ENCODE assay signal across 8 mouse cellular contexts in the genomic region with DNA sequence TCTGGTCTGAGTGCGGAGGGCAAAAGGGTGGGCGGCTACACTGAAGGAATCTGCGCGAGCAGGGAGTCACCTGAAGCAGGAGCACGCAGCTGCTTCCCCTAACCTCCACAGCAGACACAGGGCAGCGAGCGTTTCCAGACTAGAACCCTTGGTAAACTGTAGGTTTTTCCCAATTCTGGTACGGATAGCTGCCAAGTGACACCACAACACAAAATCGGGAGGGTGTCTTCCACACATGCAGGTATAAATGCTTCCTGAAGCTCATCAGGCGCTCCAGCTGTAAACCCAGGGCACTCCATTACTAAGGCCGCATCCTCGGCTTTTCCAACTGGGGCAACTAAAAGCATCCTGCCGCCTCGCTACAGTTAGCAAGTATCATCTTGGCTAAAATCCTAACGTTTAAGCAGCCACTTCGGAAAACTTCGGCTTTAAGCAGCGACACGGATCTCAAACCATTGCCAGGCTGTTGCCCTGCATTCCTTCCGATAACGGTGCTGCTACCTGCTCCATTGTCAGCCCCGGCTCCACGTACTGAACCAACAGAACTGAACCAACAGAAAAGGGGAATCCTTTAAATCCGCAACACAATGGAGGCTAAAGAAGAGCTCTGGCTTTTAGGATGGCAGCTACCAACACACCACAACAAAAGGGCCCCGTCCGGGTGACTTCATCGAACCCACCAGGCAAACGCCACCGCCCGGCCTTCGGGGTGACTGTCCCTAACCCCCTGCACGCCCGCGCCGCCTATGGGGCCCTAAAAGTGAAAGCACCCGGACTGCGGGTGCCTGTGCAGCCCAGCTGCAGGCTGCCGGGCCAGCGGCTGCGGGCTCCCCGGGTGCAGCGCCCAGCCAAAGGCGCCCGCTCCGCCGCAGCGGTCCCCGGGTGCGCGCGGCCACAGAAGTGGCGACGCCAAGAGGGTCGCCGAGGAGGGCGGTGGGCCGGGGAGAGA. TPM values are rescaled to one million over a fixed set of nuclear protein-coding genes. Genes with fewer than 3 reads are reported as not detected.
A peak's percentile ranks its signal among the peaks of the same experiment; 100 is the strongest.
DNase-seq lines count a peak whose midpoint lies in the region; ATAC-seq and TF ChIP-seq lines count a peak whose summit lies in the region.

No protein-coding gene starts in this region.

- 1% methylated on average over 56 of the region's 57 CpGs for WGBS in heart, embryonic 13.5 days
- 1% methylated on average over 57 of the region's 57 CpGs for WGBS in liver, embryonic 13.5 days (ENCODE audit: insufficient replicate concordance)
- WGBS in stomach, embryonic 14.5 days, result 1% methylated on average over 56 of the region's 57 CpGs

- DNase-seq in A20 (ENCODE audit: low read depth, low spot score), result peak; percentile 90
- DNase-seq in kidney, postnatal 10 days, result peak; percentile 81
- peak; percentile 68 for DNase-seq in liver, embryonic 13.5 days
- DNase-seq in natural killer cell, adult 2 months (ENCODE audit: low spot score in 2 of 2), result peak; percentile 84 to 88

- peaks cover 31% of the 10 kb centered on the region for H3K4me1 ChIP-seq in bone marrow macrophage, adult 2 months (ENCODE audit: control insufficient read depth, insufficient read depth, low read length)
- peaks cover 52% of the 10 kb centered on the region for H3K4me1 ChIP-seq in heart, embryonic 13.5 days
- peaks cover 27% of the 10 kb centered on the region for H3K4me1 ChIP-seq in liver, embryonic 13.5 days (replicated peaks)
- H3K4me1 ChIP-seq in stomach, embryonic 14.5 days (ENCODE audit: control insufficient read depth, insufficient read depth, low read length), result peaks cover 7% of the 10 kb centered on the region

- peak; percentile 6; the same call in 1 of the 2 replicates for TF ChIP-seq CTCF in bone marrow macrophage, adult 2 months (IDR thresholded peaks at IDR 0.05; ENCODE audit: low read depth, low read length)

- H3K27me3 ChIP-seq in heart, embryonic 13.5 days (replicated peaks), result no peaks in the 10 kb centered on the region
- peaks cover 8% of the 10 kb centered on the region for H3K27me3 ChIP-seq in liver, embryonic 13.5 days
- H3K27me3 ChIP-seq in stomach, embryonic 14.5 days (ENCODE audit: control insufficient read depth, insufficient read depth, low read length), result no peaks in the 10 kb centered on the region

- H3K9ac ChIP-seq in heart, embryonic 13.5 days, result peak overlapping the region; percentile 99
- peak overlapping the region; percentile 87 for H3K9ac ChIP-seq in liver, embryonic 13.5 days
- peak overlapping the region; percentile 90 for H3K9ac ChIP-seq in stomach, embryonic 14.5 days (replicated peaks; ENCODE audit: low read depth, low read length)

- no peak for TF ChIP-seq POLR2A in bone marrow macrophage, adult 2 months (IDR thresholded peaks at IDR 0.05; ENCODE audit: borderline replicate concordance, low read depth, low read length)

- H3K4me3 ChIP-seq in bone marrow macrophage, adult 2 months (ENCODE audit: insufficient read depth, low read length), result peak overlapping the region; percentile 97
- H3K4me3 ChIP-seq in heart, embryonic 13.5 days, result peak overlapping the region; percentile 95
- H3K4me3 ChIP-seq in liver, embryonic 13.5 days (replicated peaks), result peak overlapping the region; percentile 87
- peak overlapping the region; percentile 89 for H3K4me3 ChIP-seq in stomach, embryonic 14.5 days (ENCODE audit: low read depth, low read length)

- H3K9me3 ChIP-seq in heart, embryonic 13.5 days, result no peaks in the 10 kb centered on the region
- no peaks in the 10 kb centered on the region for H3K9me3 ChIP-seq in liver, embryonic 13.5 days (replicated peaks)
- no peaks in the 10 kb centered on the region for H3K9me3 ChIP-seq in stomach, embryonic 14.5 days (ENCODE audit: control insufficient read depth, low read depth, low read length)

- peaks cover 11% of the 10 kb centered on the region; the same call in 1 of the 2 replicates for H3K36me3 ChIP-seq in heart, embryonic 13.5 days
- H3K36me3 ChIP-seq in liver, embryonic 13.5 days, result no peaks in the 10 kb centered on the region
- no peaks in the 10 kb centered on the region for H3K36me3 ChIP-seq in stomach, embryonic 14.5 days (ENCODE audit: control insufficient read depth, insufficient read depth, low read length)

- H3K4me2 ChIP-seq in heart, embryonic 13.5 days, result peak overlapping the region; percentile 95
- peak overlapping the region; percentile 93 for H3K4me2 ChIP-seq in liver, embryonic 13.5 days
- H3K4me2 ChIP-seq in stomach, embryonic 14.5 days (replicated peaks; ENCODE audit: low read depth, low read length), result peak overlapping the region; percentile 63

- peak overlapping the region; percentile 76 for H3K27ac ChIP-seq in bone marrow macrophage, adult 2 months (ENCODE audit: insufficient read depth, low read depth, low read length)
- peak overlapping the region; percentile 99 for H3K27ac ChIP-seq in heart, embryonic 13.5 days (replicated peaks)
- H3K27ac ChIP-seq in liver, embryonic 13.5 days, result peak overlapping the region; percentile 89
- peak overlapping the region; percentile 95 for H3K27ac ChIP-seq in stomach, embryonic 14.5 days (ENCODE audit: low read length)

- ATAC-seq in erythroblast, adult 5-6 weeks (replicated peaks; ENCODE audit: low FRiP score, poor library complexity, severe bottlenecking), result peak; percentile 79
- ATAC-seq in heart, embryonic 13.5 days (ENCODE audit: extremely low read depth, insufficient number of reproducible peaks, low FRiP score, low TSS enrichment), result peak; percentile 76
- peak; percentile 85 for ATAC-seq in liver, embryonic 13.5 days (ENCODE audit: low read depth)
- peak; percentile 85 for ATAC-seq in stomach, embryonic 14.5 days (ENCODE audit: insufficient number of reproducible peaks, insufficient read depth, low FRiP score, low read depth)

RNA-seq across cellular contexts. Expression of a gene that starts 0.6 kb away (rescaled TPM):
- polyA plus RNA-seq in bone marrow macrophage, adult 2 months (2012; ENCODE audit: insufficient read depth, insufficient read length, missing spikeins), result not detected in 2 replicates
- total RNA-seq in erythroblast, adult 5-6 weeks (2015; ENCODE audit: low replicate concordance), result not detected in 2 replicates
- not detected in 2 replicates for total RNA-seq in erythroblast, adult 5-6 weeks (2017; ENCODE audit: low replicate concordance)
- polyA plus RNA-seq in heart, embryonic 13.5 days (2015; fragmentation: Nextera tagmentation; extraction: Ambion mirVana), result 1.9 TPM in 1 of 2 replicates, not detected in the other
- polyA plus RNA-seq in liver, embryonic 13.5 days (2015; fragmentation: Nextera tagmentation; extraction: Ambion mirVana), result 1.0 TPM in 1 of 2 replicates, not detected in the other
- not detected in 2 replicates for polyA plus RNA-seq in stomach, embryonic 14.5 days (2014; fragmentation: Nextera tagmentation; extraction: Ambion mirVana)

RNA-seq across cellular contexts. Expression of a gene that starts 44.9 kb away (rescaled TPM):
- 232 and 266 TPM in 2 replicates for polyA plus RNA-seq in bone marrow macrophage, adult 2 months (2012; ENCODE audit: insufficient read depth, insufficient read length, missing spikeins)
- total RNA-seq in erythroblast, adult 5-6 weeks (2015; ENCODE audit: low replicate concordance), result 41.8 and 54.2 TPM in 2 replicates
- total RNA-seq in erythroblast, adult 5-6 weeks (2017; ENCODE audit: low replicate concordance), result 17.6 and 26.3 TPM in 2 replicates
- polyA plus RNA-seq in heart, embryonic 13.5 days (2015; fragmentation: Nextera tagmentation; extraction: Ambion mirVana), result 100 and 101 TPM in 2 replicates
- polyA plus RNA-seq in liver, embryonic 13.5 days (2015; fragmentation: Nextera tagmentation; extraction: Ambion mirVana), result 34.9 and 39.6 TPM in 2 replicates
- 133 and 149 TPM in 2 replicates for polyA plus RNA-seq in stomach, embryonic 14.5 days (2014; fragmentation: Nextera tagmentation; extraction: Ambion mirVana)

RNA-seq across cellular contexts. Expression of a gene that starts 45.0 kb away (rescaled TPM):
- polyA plus RNA-seq in bone marrow macrophage, adult 2 months (2012; ENCODE audit: insufficient read depth, insufficient read length, missing spikeins), result 127 and 130 TPM in 2 replicates
- total RNA-seq in erythroblast, adult 5-6 weeks (2015; ENCODE audit: low replicate concordance), result 35.0 and 44.5 TPM in 2 replicates
- 18.1 TPM in 2 replicates for total RNA-seq in erythroblast, adult 5-6 weeks (2017; ENCODE audit: low replicate concordance)
- polyA plus RNA-seq in heart, embryonic 13.5 days (2015; fragmentation: Nextera tagmentation; extraction: Ambion mirVana), result 124 and 142 TPM in 2 replicates
- 116 and 132 TPM in 2 replicates for polyA plus RNA-seq in liver, embryonic 13.5 days (2015; fragmentation: Nextera tagmentation; extraction: Ambion mirVana)
- 128 and 138 TPM in 2 replicates for polyA plus RNA-seq in stomach, embryonic 14.5 days (2014; fragmentation: Nextera tagmentation; extraction: Ambion mirVana)

RNA-seq across cellular contexts. Expression of a gene that starts 56.3 kb away (rescaled TPM):
- 42.8 and 52.7 TPM in 2 replicates for polyA plus RNA-seq in bone marrow macrophage, adult 2 months (2012; ENCODE audit: insufficient read depth, insufficient read length, missing spikeins)
- total RNA-seq in erythroblast, adult 5-6 weeks (2015; ENCODE audit: low replicate concordance), result 10.8 and 23.0 TPM in 2 replicates
- total RNA-seq in erythroblast, adult 5-6 weeks (2017; ENCODE audit: low replicate concordance), result 12.3 and 15.8 TPM in 2 replicates
- 62.6 and 64.7 TPM in 2 replicates for polyA plus RNA-seq in heart, embryonic 13.5 days (2015; fragmentation: Nextera tagmentation; extraction: Ambion mirVana)
- 16.7 and 19.0 TPM in 2 replicates for polyA plus RNA-seq in liver, embryonic 13.5 days (2015; fragmentation: Nextera tagmentation; extraction: Ambion mirVana)
- polyA plus RNA-seq in stomach, embryonic 14.5 days (2014; fragmentation: Nextera tagmentation; extraction: Ambion mirVana), result 120 and 134 TPM in 2 replicates

Comparison
In these comparisons a context has a peak if more than half of its experiments do, and no peak if none do; other contexts are left out.
1. Peak in every context shown above with its lines: DNase-seq, ATAC-seq, H3K4me3 ChIP-seq and H3K27ac ChIP-seq.